ENCODE assay signal across 32 mouse cellular contexts in the genomic region with DNA sequence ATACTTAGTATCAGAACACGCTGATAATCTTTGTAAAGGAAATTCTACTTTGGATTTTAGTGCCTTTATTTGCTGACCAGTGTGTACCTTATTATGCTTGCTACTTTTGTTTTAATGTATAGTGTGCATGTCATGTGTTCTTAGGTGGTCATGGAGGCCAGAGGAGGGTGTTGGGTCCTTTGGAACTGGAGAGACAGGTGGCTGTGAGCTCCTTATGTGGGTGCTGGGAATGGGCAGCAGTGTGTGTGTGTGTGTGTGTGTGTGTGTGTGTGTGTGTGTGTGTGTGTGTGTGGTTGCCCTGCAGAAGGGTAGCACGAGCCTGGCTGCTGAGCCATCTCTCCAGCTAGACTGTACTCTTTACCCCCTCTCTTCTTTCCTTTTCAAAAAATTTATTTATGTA. TPM values are rescaled to one million over a fixed set of nuclear protein-coding genes. Genes with fewer than 3 reads are reported as not detected.
"Had no signal": no experiment of that assay in that cellular context is flagged by ENCODE, and none has a peak within 500 bp of the region (broad histone marks: within the 10 kb centered on the region; RNA-seq: fewer than 3 reads in every experiment).

No protein-coding gene starts in this region.

- DNase-seq: cerebellum, adult 8-10 months; cerebellum, adult 9-10 months; cerebellum, adult 9-11 months; cerebellum, postnatal 10 days; cerebellum, postnatal 14 days; cerebellum, postnatal 25 days; cerebellum, postnatal 36 days; embryo, embryonic 11 days; forebrain, postnatal 0 days; gastrocnemius, adult 2 months; gastrocnemius, postnatal 10 days; gastrocnemius, postnatal 14 days; gastrocnemius, postnatal 25 days; gastrocnemius, postnatal 36 days; heart, adult 11 months; heart, adult 18-20 months; heart, adult 2 months had no signal

- H3K4me3 ChIP-seq: embryonic facial prominence, embryonic 10.5 days; embryonic facial prominence, embryonic 12.5 days; embryonic facial prominence, embryonic 13.5 days; embryonic facial prominence, embryonic 15.5 days; erythroblast, embryonic 14.5 days; forebrain, embryonic 10.5 days; forebrain, embryonic 12.5 days; forebrain, embryonic 13.5 days; forebrain, embryonic 15.5 days; gastrocnemius, adult 2 months; heart, adult 2 months had no signal

- H3K4me2 ChIP-seq: embryonic facial prominence, embryonic 12.5 days; embryonic facial prominence, embryonic 13.5 days; embryonic facial prominence, embryonic 15.5 days; forebrain, embryonic 12.5 days; forebrain, embryonic 13.5 days; forebrain, embryonic 15.5 days had no signal

- H3K27me3 ChIP-seq: embryonic facial prominence, embryonic 12.5 days; embryonic facial prominence, embryonic 13.5 days; embryonic facial prominence, embryonic 15.5 days; forebrain, embryonic 12.5 days; forebrain, embryonic 13.5 days; forebrain, embryonic 15.5 days had no signal

RNA-seq across cellular contexts. Expression of a gene that starts 32.7 kb away (rescaled TPM):
- polyA plus RNA-seq: cortical plate, adult 2 months; embryonic facial prominence, embryonic 10.5 days; embryonic facial prominence, embryonic 11.5 days; embryonic facial prominence, embryonic 12.5 days; embryonic facial prominence, embryonic 13.5 days; erythroblast, embryonic 14.5 days; forebrain, embryonic 10.5 days; forebrain, embryonic 11.5 days; forebrain, embryonic 12.5 days; forebrain, embryonic 13.5 days; forebrain, embryonic 14.5 days; forebrain, embryonic 16.5 days; forebrain, postnatal 0 days; gonadal fat pad, adult 2 months; heart, adult 2 months had no signal
